Mouse (Mus musculus): ENCODE data around the gene Gm44965.

DNA sequence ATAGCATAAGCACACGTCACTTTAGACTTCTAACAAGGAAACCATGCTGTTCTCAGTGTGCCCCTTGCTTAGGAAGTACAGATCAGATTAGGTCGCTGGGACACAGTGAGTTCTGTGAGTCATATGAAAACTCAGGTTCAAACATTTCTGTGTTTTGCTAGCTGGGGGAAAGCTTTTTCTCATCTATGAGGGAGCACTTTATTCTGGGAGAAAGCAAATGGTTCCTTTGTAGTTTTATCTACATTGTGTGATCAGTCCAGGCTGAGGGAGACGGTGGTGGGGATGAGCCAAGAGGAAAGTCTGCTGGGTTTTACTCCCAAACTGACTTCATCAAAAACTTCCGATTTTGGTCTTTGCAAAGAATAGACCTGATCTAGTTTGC, 52.6 kb downstream of the Gm44965 start:
- TF ChIP-seq CTCF (IDR thresholded peaks at IDR 0.05; ENCODE audit: control insufficient read depth, insufficient read depth, insufficient read length) (no peak), MAX (IDR thresholded peaks at IDR 0.05) (no peak), USF1 (IDR thresholded peaks at IDR 0.05; ENCODE audit: low read depth) (no peak), MYOG (IDR thresholded peaks at IDR 0.05; ENCODE audit: control insufficient read depth, extremely low read depth, insufficient read length) (no peak), CEBPB (IDR thresholded peaks at IDR 0.05; ENCODE audit: low read depth) (no peak), MYOD1 (IDR thresholded peaks at IDR 0.05; ENCODE audit: control insufficient read depth, insufficient read length, low read depth) (no peak)

Data from C2C12 (cell line).